Mouse (Mus musculus): ENCODE data around the gene Mlf2. TPM values are rescaled to one million over a fixed set of nuclear protein-coding genes. Genes with fewer than 3 reads are reported as not detected.

The Mlf2 gene
- polyA plus RNA-seq, 1 experiment from 2014 or later = 178 TPM

DNA sequence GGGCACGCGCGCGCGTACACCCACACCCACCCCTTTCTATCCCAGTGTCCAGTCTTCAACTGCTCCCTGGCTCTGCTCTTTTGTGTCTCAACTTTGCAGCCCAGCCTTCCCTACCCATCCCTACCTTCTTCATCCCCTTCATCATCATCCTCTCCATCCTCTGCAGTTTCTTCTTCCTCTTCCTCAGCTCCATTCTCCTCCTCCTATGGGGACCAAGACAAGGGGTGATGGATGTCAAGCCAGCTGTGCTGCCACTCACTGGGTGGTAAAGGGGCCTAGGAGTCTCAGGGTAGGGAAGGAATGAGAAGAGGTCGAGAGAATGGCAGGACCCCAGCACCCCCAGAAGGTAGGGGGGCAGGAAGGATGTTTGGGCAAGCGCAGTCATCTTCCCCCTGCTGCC lies 16.7 kb upstream of the Mlf2 start:
- no peak overlapping the region for H3K4me2 ChIP-seq
- H3K9me3 ChIP-seq (replicated peaks) = no peaks in the 10 kb centered on the region
- H3K27me3 ChIP-seq (replicated peaks) = peaks cover 99% of the 10 kb centered on the region
- H3K4me1 ChIP-seq = peaks cover 68% of the 10 kb centered on the region
- H3K4me3 ChIP-seq = no peak overlapping the region
- H3K9ac ChIP-seq = no peak overlapping the region
- no peak for ATAC-seq
- WGBS (ENCODE audit: insufficient replicate concordance) = 76% methylated on average over 7 of the region's 7 CpGs
- peaks cover 9% of the 10 kb centered on the region; the same call in 1 of the 2 replicates for H3K36me3 ChIP-seq
- H3K27ac ChIP-seq = no peak overlapping the region

DNA sequence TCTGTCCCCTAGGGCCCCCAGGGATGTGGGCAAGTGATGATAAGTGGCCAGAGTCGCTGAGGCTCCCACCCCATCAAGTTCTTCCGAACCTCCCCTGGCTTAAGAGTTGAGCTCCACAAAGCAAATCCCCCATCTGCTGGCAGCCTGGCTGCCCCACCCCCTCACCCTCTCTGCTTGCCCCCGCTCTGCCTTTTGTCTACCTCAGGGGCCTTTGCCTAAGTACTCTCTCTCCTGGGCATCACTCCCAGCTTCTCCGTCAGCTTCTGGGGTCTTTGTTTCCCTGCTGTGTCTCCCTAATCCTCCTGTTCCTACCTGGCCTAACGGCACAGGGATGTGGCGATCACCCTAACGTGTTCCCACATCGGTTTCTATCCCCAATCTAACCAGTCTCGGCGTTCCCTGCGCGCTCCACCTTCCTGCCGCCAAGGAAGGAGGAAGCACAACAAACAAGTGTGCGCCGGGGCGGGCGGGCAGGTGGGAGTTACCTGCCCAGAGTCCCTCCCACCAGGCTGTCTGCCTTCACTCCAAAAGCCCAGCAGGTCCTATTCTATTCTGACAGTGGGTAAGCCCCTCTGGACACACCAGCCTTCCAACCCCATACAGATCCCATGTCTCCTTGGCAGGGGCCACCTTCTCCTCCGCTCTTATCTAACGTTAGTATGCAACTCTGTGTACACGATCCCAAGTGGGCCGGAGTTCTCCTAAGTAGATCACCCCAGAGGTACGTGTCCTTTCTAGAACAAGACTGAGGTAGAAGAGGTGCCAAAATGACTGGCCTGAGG lies 15.8 kb upstream of the Mlf2 start:
- ATAC-seq = no peak
- H3K36me3 ChIP-seq = peaks cover 9% of the 10 kb centered on the region; the same call in 1 of the 2 replicates
- WGBS (ENCODE audit: insufficient replicate concordance) = 32% methylated on average over 22 of the region's 22 CpGs
- H3K27ac ChIP-seq = no peak overlapping the region
- H3K4me3 ChIP-seq = peak overlapping the region; percentile 74; the same call in 1 of the 2 replicates
- peaks cover 63% of the 10 kb centered on the region for H3K4me1 ChIP-seq
- H3K4me2 ChIP-seq = peak overlapping the region; percentile 98
- peaks cover 99% of the 10 kb centered on the region for H3K27me3 ChIP-seq (replicated peaks)
- no peaks in the 10 kb centered on the region for H3K9me3 ChIP-seq (replicated peaks)
- H3K9ac ChIP-seq = 0 out of 2 replicates have a peak overlapping the region, but pooled peaks have one; percentile 10

DNA sequence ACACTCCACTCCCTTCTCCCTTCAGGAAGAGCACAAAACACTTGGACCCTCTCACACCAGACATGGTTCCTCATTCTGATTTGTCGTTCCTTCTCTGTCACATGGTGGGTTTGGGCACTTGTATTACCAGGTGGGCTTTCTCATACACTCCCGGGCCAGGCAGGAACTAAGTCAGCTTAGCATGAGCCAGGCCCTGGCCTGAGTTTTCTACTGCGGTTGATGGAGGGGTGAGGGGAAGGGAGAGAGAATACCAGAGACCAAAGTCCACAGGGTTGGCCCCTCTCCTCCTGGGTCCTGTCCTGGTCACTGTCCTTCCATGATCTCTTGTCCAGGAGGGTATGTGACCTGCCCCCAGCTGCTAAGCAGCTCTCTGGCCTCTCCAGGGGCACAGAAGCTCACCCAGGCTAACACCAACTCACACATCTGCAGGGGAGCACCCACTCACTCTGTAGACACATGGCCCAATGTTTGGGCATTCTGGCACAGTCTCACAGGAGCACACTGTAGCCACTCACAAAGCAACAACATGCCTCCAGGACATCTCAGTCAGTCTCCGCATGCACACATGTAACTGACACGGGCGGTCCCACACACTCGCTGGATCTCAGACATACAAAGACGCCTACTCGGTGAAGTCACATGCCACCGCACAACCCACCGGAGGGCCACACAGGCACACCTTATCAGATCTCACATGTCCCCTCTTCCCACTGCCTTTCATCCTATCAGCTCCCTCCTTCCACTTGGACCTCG lies 15.1 kb upstream of the Mlf2 start:
- Histone ChIP-seq H3K9me3 (replicated peaks) (no peaks in the 10 kb centered on the region), H3K4me3 (peak overlapping the region; percentile 74), H3K27me3 (replicated peaks) (peaks cover 99% of the 10 kb centered on the region), H3K36me3 (peaks cover 9% of the 10 kb centered on the region; the same call in 1 of the 2 replicates), H3K4me2 (peak overlapping the region; percentile 98), H3K9ac (peak overlapping the region; percentile 84), H3K27ac (peak overlapping the region; percentile 91; the same call in 1 of the 2 replicates), H3K4me1 (peaks cover 66% of the 10 kb centered on the region)
- WGBS (ENCODE audit: insufficient replicate concordance) = 14% methylated on average over 12 of the region's 12 CpGs
- 0 out of 2 replicates have a peak, but pooled peaks have one; percentile 2 for ATAC-seq

DNA sequence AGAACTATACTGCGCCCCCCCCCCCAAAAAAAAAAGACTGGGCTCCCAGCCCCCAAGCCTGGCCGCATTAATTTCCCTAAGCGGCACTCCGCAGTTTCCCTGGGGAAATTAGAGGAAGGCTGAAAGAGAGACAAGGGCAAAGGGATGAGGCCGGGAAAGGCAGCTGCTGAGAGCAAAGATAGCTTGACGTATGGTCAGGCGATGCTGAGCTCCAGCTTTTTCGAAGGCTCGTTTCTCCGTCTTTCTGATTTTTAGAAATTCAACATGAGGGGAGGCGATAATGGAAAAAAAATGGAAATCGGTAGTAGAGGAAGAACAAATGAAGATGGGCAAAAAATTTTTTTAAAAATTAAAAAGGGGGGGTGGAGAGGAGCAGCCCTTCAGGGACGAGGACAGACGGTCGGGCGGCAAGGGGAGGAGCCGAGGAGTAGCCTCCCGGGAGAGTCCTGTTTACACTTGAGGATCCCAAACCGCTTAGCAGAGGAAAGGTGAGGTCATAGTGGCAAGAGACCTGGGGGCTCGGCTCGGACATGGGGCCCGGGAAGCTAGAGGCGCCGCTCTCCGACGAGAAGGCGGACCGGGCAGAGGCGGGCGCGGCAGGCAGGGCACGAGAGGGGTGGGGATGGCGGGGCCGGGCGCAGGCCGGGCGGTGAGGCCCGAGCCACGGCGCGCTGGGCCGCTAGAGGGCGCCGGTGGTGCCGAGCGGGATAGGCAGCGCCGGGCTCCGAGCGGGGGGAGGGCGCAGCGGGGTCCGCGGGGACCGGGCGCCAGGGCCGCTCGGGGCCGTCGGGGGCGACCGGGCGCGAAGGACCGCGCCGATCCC lies 14.3 kb upstream of the Mlf2 start:
- Histone ChIP-seq H3K27ac (peak overlapping the region; percentile 91), H3K9me3 (replicated peaks) (no peaks in the 10 kb centered on the region), H3K27me3 (replicated peaks) (peaks cover 100% of the 10 kb centered on the region), H3K9ac (peak overlapping the region; percentile 84), H3K4me3 (peak overlapping the region; percentile 74), H3K4me2 (peak overlapping the region; percentile 98), H3K36me3 (peaks cover 9% of the 10 kb centered on the region; the same call in 1 of the 2 replicates), H3K4me1 (peaks cover 66% of the 10 kb centered on the region)
- ATAC-seq = peak; percentile 76
- 3% methylated on average over 61 of the region's 67 CpGs for WGBS (ENCODE audit: insufficient replicate concordance)

DNA sequence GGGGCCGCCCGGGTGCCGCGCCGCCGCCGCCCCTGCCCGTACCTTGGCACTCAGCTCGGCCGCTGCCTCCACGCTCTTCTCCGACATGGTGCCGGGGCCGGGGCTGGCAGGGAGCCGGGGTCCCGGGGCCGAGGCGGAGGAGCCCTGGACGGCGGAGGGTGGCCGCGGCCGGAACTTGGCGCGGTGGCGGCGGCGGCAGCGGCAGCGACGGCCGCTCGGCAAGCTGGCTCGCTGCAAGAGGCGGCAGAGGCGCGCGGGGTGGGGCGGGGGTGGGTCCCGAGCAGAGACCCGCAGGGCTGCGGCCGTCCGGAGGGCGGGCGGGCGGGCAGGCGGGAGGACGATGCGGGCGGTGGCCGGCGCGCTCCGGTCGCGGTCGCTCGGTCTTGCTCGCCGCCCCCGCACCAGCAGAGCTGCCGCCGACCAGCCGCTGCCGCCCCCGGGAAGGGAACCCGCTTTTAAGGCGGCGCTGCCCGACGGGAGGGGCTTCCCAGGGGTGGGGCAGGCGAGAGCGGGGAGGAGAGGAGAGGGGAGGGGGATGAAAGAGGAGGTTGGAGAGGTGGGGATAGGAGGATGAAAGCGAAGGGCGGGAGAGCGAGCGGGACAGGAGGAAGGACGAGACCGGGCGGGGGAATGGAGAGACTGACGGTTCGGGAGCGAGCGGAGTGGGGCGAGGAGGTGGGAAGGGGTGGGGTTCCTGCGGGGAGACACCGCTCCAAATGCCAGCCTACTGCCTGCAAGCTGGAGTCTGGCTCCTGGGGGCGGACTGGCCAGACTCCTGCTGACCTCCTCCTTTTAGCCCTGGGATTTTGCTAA lies 13.5 kb upstream of the Mlf2 start:
- 1% methylated on average over 63 of the region's 89 CpGs for WGBS (ENCODE audit: insufficient replicate concordance)
- Histone ChIP-seq H3K27me3 (replicated peaks) (peaks cover 96% of the 10 kb centered on the region), H3K9ac (peak overlapping the region; percentile 84), H3K27ac (peak overlapping the region; percentile 91), H3K9me3 (replicated peaks) (no peaks in the 10 kb centered on the region), H3K4me2 (peak overlapping the region; percentile 98), H3K4me1 (peaks cover 66% of the 10 kb centered on the region), H3K36me3 (peaks cover 9% of the 10 kb centered on the region; the same call in 1 of the 2 replicates), H3K4me3 (peak overlapping the region; percentile 74)
- ATAC-seq = peak; percentile 48

DNA sequence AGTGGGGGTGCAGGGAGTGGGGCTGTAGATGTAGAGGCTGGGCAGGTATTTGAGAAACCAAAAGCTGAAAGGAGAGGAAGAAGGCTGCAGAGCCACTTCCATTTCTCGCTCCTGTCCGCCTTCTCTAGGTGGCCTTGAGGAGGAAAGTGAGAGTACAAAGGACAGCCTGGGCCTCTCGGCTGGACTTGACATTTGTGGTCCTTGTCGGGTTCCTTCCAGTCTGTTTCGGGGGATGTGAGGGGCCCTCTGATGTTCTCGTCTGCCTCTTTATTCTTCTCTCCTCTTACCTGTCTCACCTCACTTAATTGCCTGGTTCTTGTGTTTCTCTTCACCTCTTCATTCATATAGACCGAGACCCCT lies 12.9 kb upstream of the Mlf2 start:
- ATAC-seq = no peak
- H3K4me1 ChIP-seq = peaks cover 62% of the 10 kb centered on the region
- 11% methylated on average over 7 of the region's 7 CpGs for WGBS (ENCODE audit: insufficient replicate concordance)

DNA sequence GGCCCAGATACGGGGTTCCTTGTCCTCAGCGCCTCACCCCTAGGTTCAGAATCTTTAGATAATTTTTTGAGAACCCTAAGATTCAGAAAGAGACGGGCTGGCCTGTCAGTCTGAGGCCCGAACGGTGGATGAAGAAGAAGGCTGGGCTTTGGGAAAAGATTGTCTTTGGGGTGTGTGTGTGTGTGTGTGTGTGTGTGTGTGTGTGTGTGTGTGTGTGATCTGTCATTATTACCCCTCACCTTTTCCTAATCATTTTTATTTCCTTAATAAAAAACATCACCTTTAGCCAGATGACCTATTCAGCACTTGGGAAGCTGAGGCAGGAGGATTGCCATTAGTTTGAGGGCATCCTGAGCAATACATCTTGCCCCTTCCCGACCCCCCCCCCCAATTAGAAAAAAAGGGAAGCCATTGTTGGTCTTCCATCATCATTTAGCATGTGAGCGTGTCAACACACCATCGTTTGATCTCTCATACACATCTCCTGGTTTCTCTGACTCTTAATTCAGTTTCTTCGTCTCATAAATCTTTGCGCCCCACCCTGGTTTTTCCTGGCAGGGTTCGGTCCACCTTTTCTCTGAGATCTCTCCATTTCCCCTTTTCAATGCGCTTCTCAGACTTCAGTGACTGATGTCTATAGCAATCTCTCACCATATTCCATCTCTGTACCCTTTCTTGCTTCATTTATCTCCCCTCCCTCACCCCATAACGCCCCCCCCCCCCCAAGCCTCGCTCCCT lies 12.1 kb upstream of the Mlf2 start:
- Histone ChIP-seq H3K9ac (no peak overlapping the region), H3K36me3 (peaks cover 7% of the 10 kb centered on the region; the same call in 1 of the 2 replicates), H3K4me1 (peaks cover 56% of the 10 kb centered on the region), H3K4me3 (no peak overlapping the region), H3K9me3 (replicated peaks) (no peaks in the 10 kb centered on the region), H3K4me2 (peak overlapping the region; percentile 98), H3K27me3 (replicated peaks) (peaks cover 83% of the 10 kb centered on the region), H3K27ac (peak overlapping the region; percentile 4; the same call in 1 of the 2 replicates)
- ATAC-seq = no peak
- 25% methylated on average over 13 of the region's 14 CpGs for WGBS (ENCODE audit: insufficient replicate concordance)

More for the DNA sequence above, 12.9 kb upstream of the Mlf2 start:
- Histone ChIP-seq H3K4me3 (peak overlapping the region; percentile 74), H3K9ac (peak overlapping the region; percentile 84), H3K27me3 (replicated peaks) (peaks cover 90% of the 10 kb centered on the region), H3K36me3 (peaks cover 9% of the 10 kb centered on the region; the same call in 1 of the 2 replicates), H3K27ac (peak overlapping the region; percentile 91), H3K4me2 (peak overlapping the region; percentile 98), H3K9me3 (replicated peaks) (no peaks in the 10 kb centered on the region)

DNA sequence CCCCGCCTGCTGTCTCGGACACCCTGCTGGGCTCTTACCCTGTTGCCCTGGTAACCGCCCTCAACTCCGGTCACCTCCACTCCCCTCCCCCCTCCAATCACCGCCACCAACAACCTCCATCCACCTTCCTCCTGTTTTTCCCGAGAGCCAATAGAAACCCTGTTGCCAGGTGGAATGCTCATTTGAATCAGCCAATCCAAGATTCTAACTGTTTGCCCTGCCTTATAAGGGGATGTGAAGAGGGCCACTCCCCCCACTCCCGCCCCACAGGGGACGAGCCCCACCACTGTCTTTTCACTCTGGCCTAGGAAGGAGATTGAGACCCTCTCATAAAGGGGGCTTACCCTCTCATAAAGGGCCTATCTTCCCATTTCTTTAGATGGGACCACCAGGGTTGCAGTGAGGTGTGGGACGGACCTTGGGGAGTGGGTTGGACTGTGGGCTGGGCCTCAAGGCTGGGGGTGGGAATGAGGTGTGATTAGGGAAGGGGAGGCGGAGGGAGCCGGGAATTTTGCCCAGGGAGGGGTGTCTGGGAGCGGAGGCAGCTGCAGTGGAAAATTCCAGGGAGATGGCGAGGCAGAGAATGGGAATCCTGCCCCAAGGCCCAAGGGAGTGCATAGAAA lies 11.4 kb upstream of the Mlf2 start, which contains the start of gene Ptms:
TSS of gene Ptms (minus strand) at position 409 of the 623 bp plus-strand sequence.
- peak within 1 kb of the TSS; percentile 66; the same call in 1 of the 2 replicates for H3K27ac ChIP-seq
- peak; percentile 62 for ATAC-seq
- WGBS (ENCODE audit: insufficient replicate concordance) = 11% methylated on average over 13 of the region's 13 CpGs
- peaks cover 76% of the 10 kb centered on the region for H3K27me3 ChIP-seq (replicated peaks)
- peak within 1 kb of the TSS; percentile 98 for H3K4me2 ChIP-seq
- no peaks in the 10 kb centered on the region for H3K36me3 ChIP-seq
- 0 out of 2 replicates have a peak within 1 kb of the TSS, but pooled peaks have one; percentile 13 for H3K4me3 ChIP-seq
- H3K9me3 ChIP-seq (replicated peaks) = no peaks in the 10 kb centered on the region
- peaks cover 48% of the 10 kb centered on the region for H3K4me1 ChIP-seq
- H3K9ac ChIP-seq = no peak within 1 kb of the TSS

DNA sequence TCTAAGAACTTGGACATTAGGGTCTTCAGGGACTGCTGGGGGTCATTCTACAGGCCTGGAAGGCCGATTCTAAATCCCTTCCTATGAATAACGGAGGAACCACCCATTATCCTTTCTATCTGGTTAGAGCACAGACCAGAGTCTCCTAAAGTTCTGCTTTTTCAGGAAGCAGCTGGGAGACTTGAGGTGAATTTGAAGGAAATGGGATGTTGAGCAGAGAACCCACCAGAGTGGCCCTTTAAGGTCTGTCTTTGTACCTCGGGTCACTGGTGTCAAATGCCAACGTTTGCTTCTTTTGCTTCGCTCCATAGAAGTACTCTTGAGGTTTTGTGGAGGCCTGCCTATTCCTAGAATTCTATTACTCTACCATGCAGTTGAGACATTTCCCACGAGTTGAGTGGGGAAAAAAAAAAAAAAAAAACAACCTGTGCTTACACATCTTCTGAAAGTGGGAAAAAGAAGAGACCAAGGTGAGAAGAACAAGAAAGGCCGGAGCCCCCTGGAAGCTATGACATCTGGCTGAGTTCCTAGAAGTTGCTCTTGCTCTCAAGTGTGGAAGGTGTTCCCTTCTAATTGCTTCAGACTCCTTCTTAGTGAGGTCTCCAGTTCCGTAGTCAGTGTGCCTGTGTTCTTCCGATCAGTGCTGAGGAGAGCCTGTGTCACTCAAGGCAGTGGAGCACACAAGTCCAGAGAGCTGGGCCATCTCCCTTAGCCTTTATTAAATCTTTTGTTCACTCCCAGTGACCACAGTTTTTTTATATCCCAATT lies 10.7 kb upstream of the Mlf2 start:
- H3K27ac ChIP-seq = peak overlapping the region; percentile 66; the same call in 1 of the 2 replicates
- H3K27me3 ChIP-seq (replicated peaks) = peaks cover 69% of the 10 kb centered on the region
- no peak overlapping the region for H3K4me3 ChIP-seq
- 34% methylated on average over 9 of the region's 9 CpGs for WGBS (ENCODE audit: insufficient replicate concordance)
- H3K9ac ChIP-seq = no peak overlapping the region
- peak overlapping the region; percentile 98 for H3K4me2 ChIP-seq
- peaks cover 41% of the 10 kb centered on the region for H3K4me1 ChIP-seq
- H3K9me3 ChIP-seq (replicated peaks) = no peaks in the 10 kb centered on the region
- no peaks in the 10 kb centered on the region for H3K36me3 ChIP-seq
- no peak for ATAC-seq
